Mouse (Mus musculus): ENCODE data around the gene Ern2. TPM values are rescaled to one million over a fixed set of nuclear protein-coding genes. Genes with fewer than 3 reads are reported as not detected.
A peak's percentile ranks its signal among the peaks of the same experiment; 100 is the strongest.

Gene Ern2
- polyA plus RNA-seq, 1 experiment from 2014 or later = 0.05 TPM

- H3K9me3 ChIP-seq = no peaks in the 10 kb centered on the region
- H3K4me3 ChIP-seq = no peak overlapping the region
- H3K27ac ChIP-seq (replicated peaks) = no peak overlapping the region
- H3K4me1 ChIP-seq = no peaks in the 10 kb centered on the region
- no peak for DNase-seq (ENCODE audit: low spot score)
- no peaks in the 10 kb centered on the region for H3K27me3 ChIP-seq (replicated peaks; ENCODE audit: low read depth, poor library complexity, severe bottlenecking)
- no peaks in the 10 kb centered on the region for H3K36me3 ChIP-seq (replicated peaks)
Measured at GRCm38 (mm10) chr7:122193919-122194318, 7.9 kb upstream of the Ern2 start.

- WGBS = 58% methylated on average over 10 of the region's 10 CpGs
Measured at GRCm38 (mm10) chr7:122191097-122191496, 5.1 kb upstream of the Ern2 start.

GRCm38 (mm10) chr7:122189484-122189883 lies 3.5 kb upstream of the Ern2 start:
- 28% methylated on average over 7 of the region's 7 CpGs for WGBS
- H3K9me3 ChIP-seq = no peaks in the 10 kb centered on the region
- no peak overlapping the region for H3K4me3 ChIP-seq
- H3K4me1 ChIP-seq = peaks cover 8% of the 10 kb centered on the region
- no peaks in the 10 kb centered on the region for H3K27me3 ChIP-seq (replicated peaks; ENCODE audit: low read depth, poor library complexity, severe bottlenecking)
- no peaks in the 10 kb centered on the region for H3K36me3 ChIP-seq (replicated peaks)
- DNase-seq (ENCODE audit: low spot score) = peak; percentile 75
- no peak overlapping the region for H3K27ac ChIP-seq (replicated peaks)

More at GRCm38 (mm10) chr7:122191097-122191496, 5.1 kb upstream of the Ern2 start:
- no peak for DNase-seq (ENCODE audit: low spot score)
- H3K9me3 ChIP-seq = no peaks in the 10 kb centered on the region
- no peaks in the 10 kb centered on the region for H3K27me3 ChIP-seq (replicated peaks; ENCODE audit: low read depth, poor library complexity, severe bottlenecking)
- no peak overlapping the region for H3K4me3 ChIP-seq
- no peaks in the 10 kb centered on the region for H3K36me3 ChIP-seq (replicated peaks)
- peaks cover under 1% of the 10 kb centered on the region for H3K4me1 ChIP-seq
- no peak overlapping the region for H3K27ac ChIP-seq (replicated peaks)

- no peak for DNase-seq (ENCODE audit: low spot score)
Measured at GRCm38 (mm10) chr7:122184569-122184968, 1.4 kb downstream of the Ern2 start.

GRCm38 (mm10) chr7:122180720-122181119 lies 5.3 kb downstream of the Ern2 start:
- 90% methylated on average over 7 of the region's 7 CpGs for WGBS
- H3K4me1 ChIP-seq = peaks cover 3% of the 10 kb centered on the region

More at GRCm38 (mm10) chr7:122184569-122184968, 1.4 kb downstream of the Ern2 start:
- Histone ChIP-seq H3K9me3 (no peaks in the 10 kb centered on the region), H3K4me3 (no peak overlapping the region), H3K27ac (replicated peaks) (no peak overlapping the region), H3K27me3 (replicated peaks; ENCODE audit: low read depth, poor library complexity, severe bottlenecking) (no peaks in the 10 kb centered on the region), H3K4me1 (peaks cover 8% of the 10 kb centered on the region), H3K36me3 (replicated peaks) (no peaks in the 10 kb centered on the region)
- 79% methylated on average over 5 of the region's 5 CpGs for WGBS

GRCm38 (mm10) chr7:122171613-122172012 lies 14.4 kb downstream of the Ern2 start:
- H3K36me3 ChIP-seq (replicated peaks) = peaks cover 50% of the 10 kb centered on the region
- no peak for DNase-seq (ENCODE audit: low spot score)

More at GRCm38 (mm10) chr7:122180720-122181119, 5.3 kb downstream of the Ern2 start:
- Histone ChIP-seq H3K27me3 (replicated peaks; ENCODE audit: low read depth, poor library complexity, severe bottlenecking) (no peaks in the 10 kb centered on the region), H3K27ac (replicated peaks) (no peak overlapping the region), H3K4me3 (no peak overlapping the region), H3K36me3 (replicated peaks) (no peaks in the 10 kb centered on the region), H3K9me3 (no peaks in the 10 kb centered on the region)
- DNase-seq (ENCODE audit: low spot score) = no peak

GRCm38 (mm10) chr7:122170705-122171104 lies 15.3 kb downstream of the Ern2 start:
- no peak for DNase-seq (ENCODE audit: low spot score)
- Histone ChIP-seq H3K4me1 (no peaks in the 10 kb centered on the region), H3K27me3 (replicated peaks; ENCODE audit: low read depth, poor library complexity, severe bottlenecking) (no peaks in the 10 kb centered on the region), H3K4me3 (no peak overlapping the region), H3K36me3 (replicated peaks) (peaks cover 59% of the 10 kb centered on the region), H3K9me3 (no peaks in the 10 kb centered on the region), H3K27ac (replicated peaks) (no peak overlapping the region)
- WGBS = 89% methylated on average over 6 of the region's 6 CpGs

More at GRCm38 (mm10) chr7:122171613-122172012, 14.4 kb downstream of the Ern2 start:
- no peaks in the 10 kb centered on the region for H3K4me1 ChIP-seq
- 74% methylated on average over 10 of the region's 10 CpGs for WGBS
- H3K27me3 ChIP-seq (replicated peaks; ENCODE audit: low read depth, poor library complexity, severe bottlenecking) = no peaks in the 10 kb centered on the region
- no peak overlapping the region for H3K27ac ChIP-seq (replicated peaks)
- H3K9me3 ChIP-seq = no peaks in the 10 kb centered on the region
- H3K4me3 ChIP-seq = no peak overlapping the region

GRCm38 (mm10) chr7:122167203-122167602 lies 18.8 kb downstream of the Ern2 start:
- Histone ChIP-seq H3K27ac (replicated peaks) (no peak overlapping the region), H3K4me3 (no peak overlapping the region), H3K9me3 (no peaks in the 10 kb centered on the region), H3K4me1 (no peaks in the 10 kb centered on the region), H3K27me3 (replicated peaks; ENCODE audit: low read depth, poor library complexity, severe bottlenecking) (no peaks in the 10 kb centered on the region), H3K36me3 (replicated peaks) (peaks cover 94% of the 10 kb centered on the region)
- no peak for DNase-seq (ENCODE audit: low spot score)
- WGBS = 96% methylated on average over 7 of the region's 7 CpGs

- 94% methylated on average over 8 of the region's 8 CpGs for WGBS
- Histone ChIP-seq H3K4me1 (peaks cover 22% of the 10 kb centered on the region), H3K4me3 (no peak overlapping the region), H3K27ac (replicated peaks) (no peak overlapping the region), H3K9me3 (no peaks in the 10 kb centered on the region), H3K36me3 (replicated peaks) (peaks cover 84% of the 10 kb centered on the region), H3K27me3 (replicated peaks; ENCODE audit: low read depth, poor library complexity, severe bottlenecking) (no peaks in the 10 kb centered on the region)
- no peak for DNase-seq (ENCODE audit: low spot score)
Measured at GRCm38 (mm10) chr7:122163766-122164165, 22.2 kb downstream of the Ern2 start.

GRCm38 (mm10) chr7:122160037-122160436 lies 26.0 kb downstream of the Ern2 start:
- DNase-seq (ENCODE audit: low spot score) = peak; percentile 57
- H3K9me3 ChIP-seq = no peaks in the 10 kb centered on the region
- H3K4me3 ChIP-seq = peak overlapping the region; percentile 74
- under 1% methylated on average over 12 of the region's 12 CpGs for WGBS
- peaks cover 38% of the 10 kb centered on the region for H3K4me1 ChIP-seq
- H3K27me3 ChIP-seq (replicated peaks; ENCODE audit: low read depth, poor library complexity, severe bottlenecking) = no peaks in the 10 kb centered on the region
- peaks cover 47% of the 10 kb centered on the region for H3K36me3 ChIP-seq (replicated peaks)
- H3K27ac ChIP-seq (replicated peaks) = peak overlapping the region; percentile 94

- Histone ChIP-seq H3K27me3 (replicated peaks; ENCODE audit: low read depth, poor library complexity, severe bottlenecking) (no peaks in the 10 kb centered on the region), H3K4me3 (peak within 1 kb of the TSS; percentile 74), H3K27ac (replicated peaks) (peak within 1 kb of the TSS; percentile 94), H3K36me3 (replicated peaks) (peaks cover 39% of the 10 kb centered on the region), H3K4me1 (peaks cover 38% of the 10 kb centered on the region), H3K9me3 (no peaks in the 10 kb centered on the region)
- under 1% methylated on average over 63 of the region's 63 CpGs for WGBS
- peak; percentile 93 for DNase-seq (ENCODE audit: low spot score)
Measured at GRCm38 (mm10) chr7:122158915-122159902, 26.8 kb downstream of the Ern2 start, which contains the start of gene Plk1. Plk1 (plus strand) TSS chr7:122159439.

- H3K27ac ChIP-seq (replicated peaks) = peak overlapping the region; percentile 94
- 6% methylated on average over 13 of the region's 13 CpGs for WGBS
- H3K4me1 ChIP-seq = peaks cover 38% of the 10 kb centered on the region
- H3K36me3 ChIP-seq (replicated peaks) = peaks cover 31% of the 10 kb centered on the region
- DNase-seq (ENCODE audit: low spot score) = no peak
- no peaks in the 10 kb centered on the region for H3K27me3 ChIP-seq (replicated peaks; ENCODE audit: low read depth, poor library complexity, severe bottlenecking)
- no peaks in the 10 kb centered on the region for H3K9me3 ChIP-seq
- H3K4me3 ChIP-seq = peak overlapping the region; percentile 74
Measured at GRCm38 (mm10) chr7:122158488-122158887, 27.5 kb downstream of the Ern2 start.

GRCm38 (mm10) chr7:122152473-122152872 lies 33.5 kb downstream of the Ern2 start:
- H3K9me3 ChIP-seq = no peaks in the 10 kb centered on the region
- no peak for DNase-seq (ENCODE audit: low spot score)
- H3K27me3 ChIP-seq (replicated peaks; ENCODE audit: low read depth, poor library complexity, severe bottlenecking) = no peaks in the 10 kb centered on the region
- H3K36me3 ChIP-seq (replicated peaks) = peaks cover 31% of the 10 kb centered on the region
- H3K4me1 ChIP-seq = peaks cover 4% of the 10 kb centered on the region; the same call in 1 of the 2 replicates
- no peak overlapping the region for H3K4me3 ChIP-seq
- H3K27ac ChIP-seq (replicated peaks) = no peak overlapping the region
- WGBS = 92% methylated on average over 4 of the region's 4 CpGs

All from embryonic facial prominence, embryonic 10.5 days (tissue).